Mouse (Mus musculus) hindbrain, embryonic 15.5 days (tissue): Measurements from ENCODE around the gene Slc39a13. TPM values are rescaled to one million over a fixed set of nuclear protein-coding genes. Genes with fewer than 3 reads are reported as not detected.
A peak's percentile ranks its signal among the peaks of the same experiment; 100 is the strongest.

ENCODE experiments used
- ATAC-seq: fragments of 200-750 bp; cut with Nextera tagmentation; 2 replicates; pipeline ENCODE4 v1.8.0; 2017; ENCODE audit warnings: low read depth, moderate number of reproducible peaks, moderate TSS enrichment; ENCODE audit not compliant: low FRiP score
- H3K27ac ChIP-seq: fragments of 300-500 bp; sonication (generic); replicated peaks from 2 replicates; pipeline ENCODE4 v1.5.1; 2015; ENCODE audit warnings: mild to moderate bottlenecking, inconsistent platforms
- H3K27me3 ChIP-seq: fragments of 300-500 bp; sonication (generic); 2 replicates; pipeline ENCODE4 v1.6.1; 2015; ENCODE audit warnings: control low read depth, inconsistent platforms
- H3K36me3 ChIP-seq: fragments of 300-500 bp; sonication (generic); 2 replicates; pipeline ENCODE4 v1.6.1; 2015; ENCODE audit warnings: control low read depth, inconsistent platforms
- H3K4me1 ChIP-seq: fragments of 300-500 bp; sonication (generic); replicated peaks from 2 replicates; pipeline ENCODE4 v1.6.1; 2015; ENCODE audit warnings: control low read depth, inconsistent platforms
- H3K4me2 ChIP-seq: fragments of 300-500 bp; sonication (generic); 2 replicates; pipeline ENCODE4 v1.6.1; 2015; ENCODE audit warnings: moderate library complexity, mild to moderate bottlenecking, inconsistent platforms
- H3K4me3 ChIP-seq: fragments of 300-500 bp; sonication (generic); 2 replicates; pipeline ENCODE4 v1.5.1; 2015; ENCODE audit warnings: mild to moderate bottlenecking, inconsistent platforms
- H3K9ac ChIP-seq: fragments of 300-500 bp; sonication (generic); 2 replicates; pipeline ENCODE4 v1.6.1; 2015; ENCODE audit warnings: inconsistent platforms
- H3K9me3 ChIP-seq: fragments of 300-500 bp; sonication (generic); 2 replicates; pipeline ENCODE4 v1.6.1; 2016; ENCODE audit warnings: control low read depth, inconsistent platforms
- WGBS: fragments of 180-500 bp; shearing (Covaris S2); methylation state at CpG from one replicate; pipeline ENCODE4 v1.1.7; 2015; 5-methylcytosine and 5-hydroxymethylcytosine counted together
- polyA plus RNA-seq: library from polyadenylated mRNA; unstranded; fragments of >200 nt; fragmentation: Nextera tagmentation; extraction: Ambion mirVana; gene quantifications from 2 replicates; pipeline ENCODE4 v1.2.1, GENCODE M21; 2015

Slc39a13 gene
- polyA plus RNA-seq: 34.5 and 34.8 TPM in 2 replicates

GRCm38 (mm10) chr2:91070076-91070800 is at the start of gene Slc39a13:
Slc39a13 (minus strand) TSS chr2:91070417.
- Histone ChIP-seq H3K9me3 (no peaks in the 10 kb centered on the region), H3K9ac (peak within 1 kb of the TSS; percentile 72), H3K4me2 (peak within 1 kb of the TSS; percentile 91), H3K27me3 (no peaks in the 10 kb centered on the region), H3K4me1 (peaks cover 32% of the 10 kb centered on the region), H3K36me3 (peaks cover 2% of the 10 kb centered on the region; the same call in 1 of the 2 replicates), H3K4me3 (peak within 1 kb of the TSS; percentile 65), H3K27ac (peak within 1 kb of the TSS; percentile 84)
- ATAC-seq: peak; percentile 96
- under 1% methylated on average over 67 of the region's 69 CpGs for WGBS

- no peak overlapping the region for H3K4me2 ChIP-seq
- 84% methylated on average over 6 of the region's 6 CpGs for WGBS
- ATAC-seq: no peak
- H3K9me3 ChIP-seq: no peaks in the 10 kb centered on the region
- peaks cover 6% of the 10 kb centered on the region; the same call in 1 of the 2 replicates for H3K27me3 ChIP-seq
- H3K4me1 ChIP-seq: peaks cover 7% of the 10 kb centered on the region
- no peak overlapping the region for H3K27ac ChIP-seq
- no peak overlapping the region for H3K9ac ChIP-seq
- no peaks in the 10 kb centered on the region for H3K36me3 ChIP-seq
- H3K4me3 ChIP-seq: no peak overlapping the region
Measured at GRCm38 (mm10) chr2:91119551-91119950, 49.3 kb upstream of the Slc39a13 start.

- Histone ChIP-seq H3K27ac (no peak overlapping the region), H3K4me1 (peaks cover 7% of the 10 kb centered on the region), H3K9me3 (no peaks in the 10 kb centered on the region), H3K27me3 (peaks cover 6% of the 10 kb centered on the region; the same call in 1 of the 2 replicates), H3K9ac (no peak overlapping the region), H3K4me2 (no peak overlapping the region), H3K4me3 (no peak overlapping the region), H3K36me3 (no peaks in the 10 kb centered on the region)
- WGBS: 91% methylated on average over 19 of the region's 19 CpGs
- no peak for ATAC-seq
Measured at GRCm38 (mm10) chr2:91119061-91119460, 48.8 kb upstream of the Slc39a13 start.

- H3K9ac ChIP-seq: no peak overlapping the region
- H3K4me3 ChIP-seq: no peak overlapping the region
- WGBS: 76% methylated on average over 1 of the region's 1 CpGs
- H3K27me3 ChIP-seq: peaks cover 6% of the 10 kb centered on the region; the same call in 1 of the 2 replicates
- peaks cover 7% of the 10 kb centered on the region for H3K4me1 ChIP-seq
- H3K9me3 ChIP-seq: no peaks in the 10 kb centered on the region
- H3K27ac ChIP-seq: no peak overlapping the region
- H3K4me2 ChIP-seq: no peak overlapping the region
- no peaks in the 10 kb centered on the region for H3K36me3 ChIP-seq
- ATAC-seq: no peak
Measured at GRCm38 (mm10) chr2:91118647-91119046, 48.4 kb upstream of the Slc39a13 start.

GRCm38 (mm10) chr2:91117585-91118275 is 47.5 kb upstream of the Slc39a13 start, which contains the start of gene Mybpc3:
Mybpc3 (plus strand) TSS chr2:91118144.
- H3K36me3 ChIP-seq: no peaks in the 10 kb centered on the region
- peaks cover 7% of the 10 kb centered on the region for H3K4me1 ChIP-seq
- no peak within 1 kb of the TSS for H3K4me2 ChIP-seq
- WGBS: 84% methylated on average over 11 of the region's 11 CpGs
- no peaks in the 10 kb centered on the region for H3K9me3 ChIP-seq
- no peak within 1 kb of the TSS for H3K4me3 ChIP-seq
- H3K9ac ChIP-seq: no peak within 1 kb of the TSS
- ATAC-seq: no peak
- H3K27ac ChIP-seq: no peak within 1 kb of the TSS
- peaks cover 6% of the 10 kb centered on the region; the same call in 1 of the 2 replicates for H3K27me3 ChIP-seq

- Histone ChIP-seq H3K9me3 (no peaks in the 10 kb centered on the region), H3K36me3 (no peaks in the 10 kb centered on the region), H3K27me3 (peaks cover 6% of the 10 kb centered on the region; the same call in 1 of the 2 replicates), H3K9ac (no peak overlapping the region), H3K4me1 (peaks cover 7% of the 10 kb centered on the region), H3K4me2 (no peak overlapping the region), H3K27ac (no peak overlapping the region), H3K4me3 (no peak overlapping the region)
- WGBS: 84% methylated on average over 5 of the region's 5 CpGs
- no peak for ATAC-seq
Measured at GRCm38 (mm10) chr2:91116842-91117241, 46.6 kb upstream of the Slc39a13 start.

GRCm38 (mm10) chr2:91115578-91115970 is 45.4 kb upstream of the Slc39a13 start:
- peak overlapping the region; percentile 34 for H3K4me3 ChIP-seq
- H3K4me2 ChIP-seq: peak overlapping the region; percentile 70
- H3K9me3 ChIP-seq: no peaks in the 10 kb centered on the region
- H3K36me3 ChIP-seq: no peaks in the 10 kb centered on the region
- peaks cover 7% of the 10 kb centered on the region for H3K4me1 ChIP-seq
- H3K27ac ChIP-seq: no peak overlapping the region
- H3K27me3 ChIP-seq: peaks cover 6% of the 10 kb centered on the region; the same call in 1 of the 2 replicates
- H3K9ac ChIP-seq: peak overlapping the region; percentile 16; the same call in 1 of the 2 replicates
- ATAC-seq: no peak
- WGBS: 29% methylated on average over 12 of the region's 12 CpGs

GRCm38 (mm10) chr2:91114781-91115577 is 44.8 kb upstream of the Slc39a13 start:
- H3K36me3 ChIP-seq: no peaks in the 10 kb centered on the region
- H3K9ac ChIP-seq: peak overlapping the region; percentile 16; the same call in 1 of the 2 replicates

GRCm38 (mm10) chr2:91113852-91114251 is 43.6 kb upstream of the Slc39a13 start:
- H3K27ac ChIP-seq: no peak overlapping the region
- no peak overlapping the region for H3K4me2 ChIP-seq
- H3K9me3 ChIP-seq: no peaks in the 10 kb centered on the region
- H3K4me1 ChIP-seq: peaks cover 7% of the 10 kb centered on the region
- H3K9ac ChIP-seq: no peak overlapping the region
- WGBS: 72% methylated on average over 6 of the region's 6 CpGs
- H3K4me3 ChIP-seq: no peak overlapping the region
- peaks cover 6% of the 10 kb centered on the region; the same call in 1 of the 2 replicates for H3K27me3 ChIP-seq
- ATAC-seq: no peak
- no peaks in the 10 kb centered on the region for H3K36me3 ChIP-seq

More at GRCm38 (mm10) chr2:91114781-91115577, 44.8 kb upstream of the Slc39a13 start:
- H3K27me3 ChIP-seq: peaks cover 6% of the 10 kb centered on the region; the same call in 1 of the 2 replicates
- H3K4me2 ChIP-seq: peak overlapping the region; percentile 70
- H3K27ac ChIP-seq: no peak overlapping the region
- peak overlapping the region; percentile 34 for H3K4me3 ChIP-seq
- H3K9me3 ChIP-seq: no peaks in the 10 kb centered on the region
- 8% methylated on average over 42 of the region's 42 CpGs for WGBS
- peak; percentile 39; the same call in 1 of the 2 replicates for ATAC-seq
- peaks cover 7% of the 10 kb centered on the region for H3K4me1 ChIP-seq

GRCm38 (mm10) chr2:91113334-91113733 is 43.1 kb upstream of the Slc39a13 start:
- Histone ChIP-seq H3K27me3 (peaks cover 6% of the 10 kb centered on the region; the same call in 1 of the 2 replicates), H3K27ac (no peak overlapping the region), H3K4me1 (peaks cover 7% of the 10 kb centered on the region), H3K4me3 (no peak overlapping the region), H3K4me2 (no peak overlapping the region), H3K9ac (no peak overlapping the region), H3K36me3 (no peaks in the 10 kb centered on the region), H3K9me3 (no peaks in the 10 kb centered on the region)
- 87% methylated on average over 10 of the region's 10 CpGs for WGBS
- ATAC-seq: no peak

GRCm38 (mm10) chr2:91112491-91112890 is 42.3 kb upstream of the Slc39a13 start:
- no peak overlapping the region for H3K27ac ChIP-seq
- H3K36me3 ChIP-seq: no peaks in the 10 kb centered on the region
- H3K9ac ChIP-seq: no peak overlapping the region
- H3K4me1 ChIP-seq: peaks cover 7% of the 10 kb centered on the region
- peaks cover 6% of the 10 kb centered on the region; the same call in 1 of the 2 replicates for H3K27me3 ChIP-seq
- 66% methylated on average over 4 of the region's 4 CpGs for WGBS
- H3K4me3 ChIP-seq: no peak overlapping the region
- H3K9me3 ChIP-seq: no peaks in the 10 kb centered on the region
- H3K4me2 ChIP-seq: no peak overlapping the region
- no peak for ATAC-seq
